ENCODE assay signal across 12 mouse cellular contexts in the genomic region with DNA sequence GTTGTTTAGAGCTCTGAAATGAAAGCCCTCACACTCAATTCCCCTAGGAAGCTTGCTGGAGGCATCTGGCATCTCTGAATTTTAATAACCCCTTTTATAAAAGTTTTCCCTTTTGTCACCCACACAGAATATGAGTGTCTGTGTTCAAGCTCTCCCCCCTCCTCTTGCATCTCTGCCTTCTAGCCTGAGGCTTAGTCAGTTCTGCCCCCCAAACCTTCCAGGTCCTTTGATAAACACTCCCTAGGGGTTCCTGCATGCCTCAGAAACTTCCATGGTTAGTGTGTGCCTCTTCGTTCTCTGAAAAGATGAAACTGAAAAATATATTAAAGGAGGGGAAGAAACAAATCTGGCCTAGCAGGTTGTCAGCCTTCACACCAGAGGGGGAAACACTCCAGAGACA.
"Had no signal": no experiment of that assay in that cellular context is flagged by ENCODE, and none has a peak within 500 bp of the region (broad histone marks: within the 10 kb centered on the region; RNA-seq: fewer than 3 reads in every experiment).

No protein-coding gene starts in this region.

- H3K36me3 ChIP-seq: liver, embryonic 12.5 days; midbrain, embryonic 12.5 days; neural tube, embryonic 12.5 days had no signal

- H3K27ac ChIP-seq: liver, embryonic 12.5 days; liver, embryonic 14.5 days; midbrain, embryonic 12.5 days; neural tube, embryonic 12.5 days had no signal

- ATAC-seq: liver, embryonic 12.5 days had no signal

- H3K9me3 ChIP-seq: liver, embryonic 12.5 days; midbrain, embryonic 12.5 days; neural tube, embryonic 12.5 days had no signal

- H3K4me1 ChIP-seq: liver, embryonic 12.5 days; midbrain, embryonic 12.5 days; neural tube, embryonic 12.5 days had no signal

- H3K27me3 ChIP-seq: liver, embryonic 12.5 days; midbrain, embryonic 12.5 days; neural tube, embryonic 12.5 days had no signal

- H3K4me3 ChIP-seq: liver, embryonic 12.5 days; midbrain, embryonic 12.5 days; neural tube, embryonic 12.5 days had no signal

- H3K4me2 ChIP-seq: liver, embryonic 12.5 days; lung, embryonic 14.5 days; midbrain, embryonic 12.5 days; neural tube, embryonic 12.5 days had no signal

- DNase-seq: lung, adult 18-20 months; lung, embryonic 14.5 days; lung, postnatal 10 days; lung, postnatal 4 days; right cerebral cortex, postnatal 14 days; thymus, adult 18-20 months; thymus, postnatal 14 days; thymus, postnatal 36 days had no signal

- H3K9ac ChIP-seq: liver, embryonic 12.5 days; liver, embryonic 14.5 days; lung, embryonic 14.5 days; midbrain, embryonic 12.5 days; neural tube, embryonic 12.5 days had no signal
